Mouse (Mus musculus) embryonic fibroblast, embryonic 13.5 days (primary cell): Measurements from ENCODE around the gene Rsph10b.

Source experiments
- CTCF ChIP-seq: IDR thresholded peaks from 2 replicates; pipeline ENCODE4 v1.5.1; 2011; ENCODE audit warnings: mild to moderate bottlenecking, control low read depth, low read length, moderate library complexity, borderline replicate concordance; ENCODE audit not compliant: insufficient read depth
- POLR2A ChIP-seq: IDR thresholded peaks from 2 replicates; pipeline ENCODE4 v1.6.1; 2011; ENCODE audit warnings: low read depth, mild to moderate bottlenecking, control low read depth, low read length, moderate library complexity

DNA sequence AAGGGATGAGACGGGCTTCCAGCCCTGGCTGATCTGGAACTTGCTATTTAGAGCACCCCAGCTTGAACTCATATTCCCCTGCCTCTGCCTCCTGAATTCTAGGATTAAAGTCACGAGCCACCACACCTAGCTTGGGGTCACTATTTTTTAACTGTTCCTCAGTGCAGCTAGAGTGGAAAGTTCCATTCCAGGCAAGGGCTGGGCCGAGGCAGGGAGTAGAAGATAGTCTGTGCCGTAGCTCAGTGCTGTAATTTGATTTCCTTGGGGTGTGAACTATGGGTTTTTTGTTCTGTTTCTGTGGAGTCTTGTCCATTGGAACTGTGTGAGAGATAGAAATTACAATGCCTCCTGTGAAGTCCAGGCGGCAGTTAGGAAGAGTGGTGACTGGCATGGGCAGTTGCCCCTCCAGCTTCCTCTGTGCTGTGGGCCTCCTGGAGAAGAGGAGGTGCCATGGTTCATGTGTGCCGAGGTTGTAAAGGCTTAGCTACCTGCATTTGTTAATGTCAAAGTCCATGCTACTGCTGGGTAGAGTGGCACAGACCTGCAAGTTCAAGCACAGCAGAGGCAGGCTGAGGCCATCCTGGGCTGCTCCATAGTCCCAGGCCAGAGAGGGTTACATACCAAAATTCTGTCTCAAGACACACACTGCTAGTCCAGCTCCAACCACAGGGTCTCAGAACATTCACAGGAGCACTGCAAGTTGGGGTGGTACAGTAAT is 813 bp upstream of the Rsph10b start:
- TF ChIP-seq CTCF (no peak), POLR2A (no peak)
